Mouse (Mus musculus): ENCODE results near the gene Pdgfb. TPM values are rescaled to one million over a fixed set of nuclear protein-coding genes. Genes with fewer than 3 reads are reported as not detected.

Gene Pdgfb
- total and polyA plus RNA-seq, 3 experiments = 0.23 to 0.72 TPM; not detected in 1

- H3K27me3 ChIP-seq (ENCODE audit: control insufficient read depth in 1 of 2, insufficient read depth in 2 of 2, low read length in 2 of 2) = no peaks in the 10 kb centered on the region
- TF ChIP-seq JUND (IDR thresholded peaks at IDR 0.05; ENCODE audit: low read depth, low read length) = no peak
- TF ChIP-seq SMC3 (IDR thresholded peaks at IDR 0.05; ENCODE audit: low read depth, low read length) = no peak
- TF ChIP-seq GABPA (IDR thresholded peaks at IDR 0.05; ENCODE audit: low read depth, low read length) = no peak
- no peak for TF ChIP-seq EP300 (IDR thresholded peaks at IDR 0.05; ENCODE audit: low read depth in 1 of 2, low read length in 2 of 2)
- peak in 2 of 3 experiments; percentile 26 to 36; a peak in 3 of 6 replicates for TF ChIP-seq CTCF (IDR thresholded peaks at IDR 0.05 in 2 of 3, conservative IDR thresholded peaks at IDR 0.05 in 1 of 3; ENCODE audit: control insufficient read depth in 1 of 3, insufficient read depth in 1 of 3, low read depth in 2 of 3, low read length in 3 of 3, poor library complexity in 1 of 3, severe bottlenecking in 1 of 3)
- peaks cover 0 to 16% of the 10 kb centered on the region in 2 experiments; a peak in 2 of 4 replicates for H3K36me3 ChIP-seq (ENCODE audit: control insufficient read depth in 1 of 2, insufficient read depth in 2 of 2, low read length in 2 of 2)
- peak; percentile 41 for DNase-seq (ENCODE audit: low read depth, low spot score)
- no peak overlapping the region for H3K9ac ChIP-seq (ENCODE audit: control insufficient read depth, low read depth, low read length, poor library complexity, severe bottlenecking)
- peaks cover 10 to 21% of the 10 kb centered on the region in 2 experiments for H3K4me1 ChIP-seq (ENCODE audit: control insufficient read depth in 1 of 2, insufficient read depth in 2 of 2, low read length in 2 of 2)
- no peaks in the 10 kb centered on the region for H3K79me2 ChIP-seq (ENCODE audit: control insufficient read depth, insufficient read depth, low read length, poor library complexity)
- no peaks in the 10 kb centered on the region for H3K9me3 ChIP-seq (replicated peaks; ENCODE audit: insufficient read depth, low read length)
- H3K27ac ChIP-seq (ENCODE audit: control insufficient read depth, low read depth, low read length) = no peak overlapping the region
- no peak overlapping the region for H3K4me3 ChIP-seq (ENCODE audit: control insufficient read depth in 1 of 2, insufficient read depth in 1 of 2, low read depth in 2 of 2, low read length in 2 of 2)
Measured at GRCm38 (mm10) chr15:80045749-80046148, 31.0 kb upstream of the Pdgfb start.

- Histone ChIP-seq H3K27me3 (ENCODE audit: control insufficient read depth in 1 of 2, insufficient read depth in 2 of 2, low read length in 2 of 2) (no peaks in the 10 kb centered on the region), H3K9ac (ENCODE audit: control insufficient read depth, low read depth, low read length, poor library complexity, severe bottlenecking) (no peak overlapping the region), H3K9me3 (replicated peaks; ENCODE audit: insufficient read depth, low read length) (no peaks in the 10 kb centered on the region), H3K4me1 (ENCODE audit: control insufficient read depth in 1 of 2, insufficient read depth in 2 of 2, low read length in 2 of 2) (peaks cover 10 to 21% of the 10 kb centered on the region in 2 experiments), H3K27ac (ENCODE audit: control insufficient read depth, low read depth, low read length) (no peak overlapping the region), H3K36me3 (ENCODE audit: control insufficient read depth in 1 of 2, insufficient read depth in 2 of 2, low read length in 2 of 2) (peaks cover 0 to 16% of the 10 kb centered on the region in 2 experiments; a peak in 2 of 4 replicates), H3K4me3 (ENCODE audit: control insufficient read depth in 1 of 2, insufficient read depth in 1 of 2, low read depth in 2 of 2, low read length in 2 of 2) (no peak overlapping the region), H3K79me2 (ENCODE audit: control insufficient read depth, insufficient read depth, low read length, poor library complexity) (no peaks in the 10 kb centered on the region)
- TF ChIP-seq MAFK (IDR thresholded peaks at IDR 0.05; ENCODE audit: borderline replicate concordance, low read depth, low read length) (0 out of 2 replicates have a peak, but pooled peaks have one; percentile 9), JUND (IDR thresholded peaks at IDR 0.05; ENCODE audit: low read depth, low read length) (no peak)
- DNase-seq (ENCODE audit: low read depth, low spot score) = no peak
Measured at GRCm38 (mm10) chr15:80044249-80044648, 29.5 kb upstream of the Pdgfb start.

- Histone ChIP-seq H3K9ac (ENCODE audit: control insufficient read depth, low read depth, low read length, poor library complexity, severe bottlenecking) (no peak overlapping the region), H3K36me3 (ENCODE audit: control insufficient read depth in 1 of 2, insufficient read depth in 2 of 2, low read length in 2 of 2) (peaks cover 0 to under 1% of the 10 kb centered on the region in 2 experiments; a peak in 1 of 4 replicates), H3K27me3 (ENCODE audit: control insufficient read depth in 1 of 2, insufficient read depth in 2 of 2, low read length in 2 of 2) (no peaks in the 10 kb centered on the region), H3K9me3 (replicated peaks; ENCODE audit: insufficient read depth, low read length) (no peaks in the 10 kb centered on the region), H3K27ac (ENCODE audit: control insufficient read depth, low read depth, low read length) (no peak overlapping the region), H3K79me2 (ENCODE audit: control insufficient read depth, insufficient read depth, low read length, poor library complexity) (no peaks in the 10 kb centered on the region), H3K4me3 (ENCODE audit: control insufficient read depth in 1 of 2, insufficient read depth in 1 of 2, low read depth in 2 of 2, low read length in 2 of 2) (no peak overlapping the region), H3K4me1 (ENCODE audit: control insufficient read depth in 1 of 2, insufficient read depth in 2 of 2, low read length in 2 of 2) (peaks cover 0 to 2% of the 10 kb centered on the region in 2 experiments; a peak in 2 of 4 replicates)
- TF ChIP-seq MAZ (IDR thresholded peaks at IDR 0.05; ENCODE audit: low read depth, low read length) (no peak), CHD2 (IDR thresholded peaks at IDR 0.05; ENCODE audit: low read length) (no peak), TBP (IDR thresholded peaks at IDR 0.05; ENCODE audit: low read depth, low read length) (0 out of 2 replicates have a peak, but pooled peaks have one; percentile 27), GABPA (IDR thresholded peaks at IDR 0.05; ENCODE audit: low read depth, low read length) (no peak), ZC3H11A (IDR thresholded peaks at IDR 0.05; ENCODE audit: low read depth, low read length) (no peak)
- DNase-seq (ENCODE audit: low read depth, low spot score) = no peak
Measured at GRCm38 (mm10) chr15:80042152-80042551, 27.4 kb upstream of the Pdgfb start.

Data from MEL (cell line).